Mouse (Mus musculus) 416B (cell line): ENCODE data around the gene Neurod6.
A peak's percentile ranks its signal among the peaks of the same experiment; 100 is the strongest.
"Not testable (repeated sequence)": the region's sequence is repeated elsewhere in the genome, so short reads cannot be mapped to it uniquely, and the experiment has no call there.

ENCODE experiments used
- DNase-seq: peaks from one replicate; pipeline ENCODE4 v3.0.0; 2011; ENCODE audit warnings: low read depth

Neurod6 gene

GRCm38 (mm10) chr6:55680974-55681373 lies at the start of gene Neurod6:
Gene Neurod6 (minus strand): TSS chr6:55681263.
- DNase-seq: no peak

GRCm38 (mm10) chr6:55717209-55717608 lies 36.1 kb upstream of the Neurod6 start:
- peak; percentile 57 for DNase-seq

- no peak for DNase-seq
These were observed 34.4 kb upstream of the Neurod6 start for GRCm38 (mm10) chr6:55715446-55715845.

- DNase-seq: not testable (repeated sequence)
These were observed 29.9 kb upstream of the Neurod6 start for GRCm38 (mm10) chr6:55710913-55711312.

- no peak for DNase-seq
These were observed 23.7 kb upstream of the Neurod6 start for GRCm38 (mm10) chr6:55704759-55705104.

GRCm38 (mm10) chr6:55704061-55704758 lies 23.1 kb upstream of the Neurod6 start:
- no peak for DNase-seq

- DNase-seq: peak; percentile 17
These were observed 19.6 kb upstream of the Neurod6 start for GRCm38 (mm10) chr6:55700392-55701386.

- DNase-seq: no peak
These were observed 9.0 kb upstream of the Neurod6 start for GRCm38 (mm10) chr6:55690015-55690531.

GRCm38 (mm10) chr6:55683506-55683905 lies 2.4 kb upstream of the Neurod6 start:
- DNase-seq: no peak

GRCm38 (mm10) chr6:55682886-55683285 lies 1.8 kb upstream of the Neurod6 start:
- DNase-seq: no peak

- DNase-seq: no peak
These were observed 2.4 kb downstream of the Neurod6 start for GRCm38 (mm10) chr6:55678571-55679185.

GRCm38 (mm10) chr6:55677326-55677725 lies 3.7 kb downstream of the Neurod6 start:
- DNase-seq: no peak

- no peak for DNase-seq
These were observed 4.3 kb downstream of the Neurod6 start for GRCm38 (mm10) chr6:55676663-55677311.

GRCm38 (mm10) chr6:55676141-55676662 lies 4.9 kb downstream of the Neurod6 start:
- DNase-seq: no peak

- DNase-seq: no peak
These were observed 13.3 kb downstream of the Neurod6 start for GRCm38 (mm10) chr6:55667801-55668200.

GRCm38 (mm10) chr6:55661126-55661915 lies 19.7 kb downstream of the Neurod6 start:
- DNase-seq: no peak

- DNase-seq: no peak
These were observed 31.1 kb downstream of the Neurod6 start for GRCm38 (mm10) chr6:55649996-55650395.

- no peak for DNase-seq
These were observed 31.5 kb downstream of the Neurod6 start for GRCm38 (mm10) chr6:55649581-55649980.

GRCm38 (mm10) chr6:55648886-55649285 lies 32.2 kb downstream of the Neurod6 start:
- no peak for DNase-seq

- no peak for DNase-seq
These were observed 33.2 kb downstream of the Neurod6 start for GRCm38 (mm10) chr6:55647771-55648280.
